Mouse (Mus musculus): ENCODE measurements around the gene Elavl3.

The Elavl3 gene

DNA sequence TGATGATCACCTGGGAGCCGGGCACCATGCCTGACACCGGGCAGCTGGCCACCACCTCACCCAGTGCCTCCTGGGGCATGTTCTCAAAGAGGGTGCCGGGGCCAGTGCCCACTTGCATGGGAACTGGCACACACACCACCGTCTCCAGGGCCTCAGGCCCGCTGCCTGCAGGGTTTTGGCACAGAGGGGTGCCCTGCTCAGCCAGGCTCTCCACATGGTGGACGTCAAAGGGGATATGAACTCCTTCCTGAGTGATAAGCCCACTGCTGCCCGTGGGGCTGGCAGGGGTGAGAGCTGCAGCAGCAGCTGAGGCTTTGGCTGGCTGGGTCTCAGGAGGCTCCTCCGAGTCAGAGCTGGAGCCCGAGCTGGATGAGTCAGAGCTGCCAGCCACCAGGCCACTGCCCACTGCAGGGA is 6.2 kb upstream of the Elavl3 start:
- no peak for DNase-seq (ENCODE audit: low read depth, low spot score)

DNA sequence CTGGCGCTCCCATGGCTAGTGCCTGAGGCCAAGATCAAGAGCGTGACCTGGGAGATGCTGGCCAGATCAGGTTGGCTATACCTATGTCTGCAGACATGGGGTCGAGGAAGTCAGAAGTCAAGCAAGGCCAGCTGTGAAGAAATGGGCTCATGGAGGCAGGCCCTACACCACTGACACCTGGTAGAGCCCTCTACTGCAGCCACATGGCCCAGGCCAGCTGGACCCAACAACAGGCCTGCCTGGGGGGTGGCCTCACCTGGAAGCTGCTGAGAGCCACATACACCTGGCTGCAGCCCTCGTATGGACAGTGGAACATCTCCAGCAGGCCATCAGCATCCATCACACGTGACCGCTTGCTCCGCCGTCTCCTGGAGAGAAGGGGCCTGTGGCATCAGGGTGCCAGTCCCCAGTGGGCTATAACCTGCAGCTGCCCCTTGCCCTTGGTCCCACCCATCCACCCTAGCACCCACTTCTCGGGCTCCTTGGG is 5.3 kb upstream of the Elavl3 start:
- no peak for DNase-seq (ENCODE audit: low read depth, low spot score)

DNA sequence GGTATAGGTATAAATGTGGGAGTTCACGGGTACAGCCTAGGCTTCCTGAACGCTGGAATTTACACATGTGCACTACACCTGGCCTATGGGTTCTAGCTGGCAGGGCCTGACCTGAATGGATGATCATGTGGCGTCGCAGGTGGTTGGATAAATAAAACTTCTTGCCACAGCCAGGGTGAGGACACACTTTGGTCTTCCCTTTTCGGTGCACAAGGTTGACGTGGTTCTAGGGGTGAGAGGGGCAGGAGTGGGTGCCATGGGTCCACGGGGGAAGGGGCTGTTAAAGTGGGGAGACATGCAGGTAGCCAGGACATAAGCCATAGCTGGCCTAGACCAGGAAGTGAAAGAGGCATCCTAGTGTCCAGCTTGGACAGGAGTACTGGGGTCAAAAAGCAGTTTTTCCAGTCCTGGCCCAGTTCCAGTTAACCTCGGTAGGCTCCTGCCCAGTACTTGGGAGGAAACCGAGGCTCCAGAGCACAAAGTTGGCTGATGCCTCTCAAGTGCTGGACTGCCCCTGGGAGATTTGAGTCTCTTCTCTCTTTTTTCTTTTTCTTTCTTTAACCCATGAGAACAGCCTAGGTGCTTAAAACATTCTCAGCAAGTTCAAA is 4.6 kb upstream of the Elavl3 start:
- DNase-seq (ENCODE audit: low read depth, low spot score), result no peak

DNA sequence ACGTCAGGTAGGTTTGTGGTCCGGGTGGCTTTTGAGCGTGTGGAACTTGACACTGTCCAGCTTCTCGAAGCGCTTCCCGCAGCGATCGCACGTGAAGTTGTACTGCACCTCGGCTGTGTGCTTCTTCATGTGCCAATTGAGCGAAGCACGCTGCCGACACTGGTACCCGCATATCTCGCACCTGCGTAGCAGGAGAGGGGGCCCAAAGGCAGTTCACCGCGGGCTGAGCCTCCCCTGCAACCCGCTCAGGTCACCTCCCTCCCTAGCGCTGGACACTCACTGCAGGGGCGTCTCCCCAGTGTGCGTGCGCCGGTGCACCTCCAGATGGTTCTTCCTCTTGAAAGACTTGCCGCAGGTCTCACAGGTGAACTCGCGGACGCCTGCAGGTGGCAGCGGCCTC is 3.9 kb upstream of the Elavl3 start:
- no peak for DNase-seq (ENCODE audit: low read depth, low spot score)

DNA sequence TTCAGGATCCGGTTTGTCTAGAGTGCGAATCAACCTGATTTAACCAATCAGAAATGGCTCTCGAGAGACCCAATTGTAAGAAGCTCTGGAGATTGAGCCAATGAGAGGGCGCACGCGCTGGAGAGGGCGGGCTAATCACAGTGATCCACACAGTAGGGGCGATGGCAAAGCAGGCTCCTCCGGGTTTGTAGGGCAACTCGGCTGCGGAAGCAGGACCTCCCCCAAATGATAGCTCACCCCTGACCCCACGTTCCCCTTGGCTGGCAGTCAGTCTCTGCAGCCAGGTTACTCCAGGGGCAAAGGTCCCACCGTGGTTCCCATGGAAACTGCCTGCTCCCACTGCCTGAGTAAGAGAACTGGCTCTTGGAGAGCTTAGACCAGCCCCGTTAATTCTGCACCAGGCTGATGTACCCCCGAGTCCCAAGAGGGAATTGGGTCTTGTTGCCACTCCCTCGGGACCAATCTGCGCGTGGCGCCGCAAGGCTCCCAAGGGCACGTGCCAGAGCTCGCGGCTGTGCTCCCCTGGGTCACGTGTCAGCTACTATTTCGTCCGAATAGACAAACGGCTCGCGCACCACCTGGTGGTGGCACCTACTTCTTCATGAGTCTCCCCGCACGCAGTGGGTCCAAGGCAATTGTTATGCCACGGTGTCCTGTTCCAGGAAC is 2.7 kb upstream of the Elavl3 start:
- peak; percentile 38 for DNase-seq (ENCODE audit: low read depth, low spot score)

DNA sequence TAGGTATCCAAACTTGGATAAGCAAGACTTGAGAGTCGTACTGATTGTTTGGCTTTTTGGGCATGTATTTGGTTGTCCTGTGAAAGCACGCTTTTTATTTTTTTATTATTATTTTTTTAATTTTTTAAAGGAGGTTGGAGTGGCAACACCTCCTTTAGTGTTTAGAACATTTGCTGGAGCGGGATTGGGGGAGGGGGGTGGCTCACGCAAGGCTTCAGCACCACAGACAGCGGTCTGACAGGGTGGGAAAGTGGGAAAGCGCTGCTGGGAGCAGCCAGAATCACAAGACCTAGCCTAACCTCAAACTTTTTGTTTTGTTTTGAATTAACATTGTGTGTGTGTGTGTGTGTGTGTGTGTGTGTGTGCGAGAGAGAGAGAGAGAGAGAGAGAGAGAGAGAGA is 1.8 kb upstream of the Elavl3 start:
- no peak for DNase-seq (ENCODE audit: low read depth, low spot score)

DNA sequence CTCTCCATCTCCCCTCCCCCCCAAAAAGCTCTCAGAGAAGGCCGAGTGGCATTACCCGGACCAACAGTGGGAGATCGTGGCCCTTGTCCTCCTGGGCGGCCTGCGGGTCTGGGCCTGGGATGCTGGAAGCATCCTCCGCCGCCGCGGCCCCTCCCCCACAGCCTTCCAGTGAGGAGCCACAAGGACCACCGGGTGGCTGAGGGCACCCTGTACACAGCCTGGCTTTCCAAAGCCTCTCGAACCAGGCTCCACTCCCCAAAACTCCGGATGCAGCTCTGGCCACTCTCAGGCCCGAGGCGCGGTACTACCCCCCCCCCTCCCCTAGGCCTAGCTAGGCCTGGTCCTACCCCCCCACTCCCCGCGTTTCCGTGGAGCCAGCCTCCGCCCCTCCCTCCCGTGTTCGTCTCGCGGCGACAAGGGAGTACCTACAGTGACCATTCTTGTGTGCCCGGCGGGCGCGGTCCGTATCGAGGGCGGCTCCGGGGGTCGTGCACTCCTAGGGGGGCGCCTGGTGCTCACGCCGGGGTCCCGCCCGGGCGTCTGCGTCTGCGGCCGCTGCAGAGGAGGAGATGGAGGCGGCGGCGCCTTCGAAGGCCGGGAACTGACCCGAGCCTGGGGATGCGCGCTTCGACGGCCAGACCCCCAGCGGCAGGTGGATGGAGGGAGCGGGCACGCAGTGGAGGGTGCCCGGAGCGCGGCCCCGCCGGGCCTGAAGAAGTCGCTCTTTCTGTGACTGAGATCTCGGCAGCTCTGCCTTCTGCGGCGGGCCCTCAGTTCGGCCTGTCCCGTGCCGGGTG is 464 bp downstream of the Elavl3 start:
- no peak for DNase-seq (ENCODE audit: low read depth, low spot score)

DNA sequence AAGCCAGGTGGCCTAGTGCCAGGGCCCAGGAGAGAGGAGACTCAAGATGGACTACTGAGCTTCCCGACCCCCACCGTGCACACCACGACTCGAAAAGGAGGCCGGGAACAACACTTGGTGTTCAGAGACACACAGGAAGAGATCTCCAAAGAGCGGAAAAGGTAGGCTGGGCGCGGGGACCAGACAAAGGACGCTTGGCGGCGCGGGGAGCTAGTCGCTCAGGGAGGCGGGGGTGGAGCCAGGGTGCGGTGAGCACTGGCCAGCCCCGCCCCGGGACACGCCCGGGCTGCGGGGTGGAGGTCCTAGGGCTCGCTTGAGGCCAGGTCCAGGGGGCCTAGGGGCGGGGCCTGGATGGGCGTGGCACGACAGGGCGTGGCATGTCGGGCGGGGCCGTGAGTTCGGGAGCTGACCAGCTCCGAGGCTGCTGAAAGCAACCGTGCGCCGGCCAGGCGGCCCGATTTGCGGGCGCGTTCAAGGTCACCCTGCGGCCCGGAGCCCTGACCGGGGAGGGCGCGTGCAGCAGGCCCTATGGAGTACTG is 1.4 kb downstream of the Elavl3 start:
- no peak for DNase-seq (ENCODE audit: low read depth, low spot score)

DNA sequence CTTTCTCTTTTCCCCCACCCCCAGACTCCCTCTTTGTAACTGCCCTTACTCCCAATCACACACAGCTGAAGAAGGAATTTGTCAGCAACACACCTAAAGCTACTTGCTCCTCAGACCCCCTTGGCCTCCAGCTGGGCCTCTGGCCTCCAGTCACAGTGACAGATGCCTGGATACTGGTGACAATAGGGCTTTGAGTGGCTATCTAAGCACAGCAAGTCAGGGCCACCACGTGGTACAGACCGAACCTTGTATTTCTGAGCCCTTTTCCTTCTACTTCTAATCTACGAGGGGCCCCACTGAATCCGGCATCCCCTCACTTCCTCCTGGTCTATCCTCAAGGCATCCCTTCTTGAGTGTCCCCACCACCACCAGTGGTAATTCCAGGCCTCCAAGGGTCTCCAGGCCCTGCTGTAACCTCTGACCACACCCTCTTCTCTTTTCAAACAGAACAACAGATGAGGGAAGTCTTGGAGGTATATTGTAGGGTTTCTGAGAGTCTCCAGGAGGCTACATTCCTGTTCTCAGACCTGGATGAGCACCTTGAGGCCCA is 2.0 kb downstream of the Elavl3 start:
- no peak for DNase-seq (ENCODE audit: low read depth, low spot score)

DNA sequence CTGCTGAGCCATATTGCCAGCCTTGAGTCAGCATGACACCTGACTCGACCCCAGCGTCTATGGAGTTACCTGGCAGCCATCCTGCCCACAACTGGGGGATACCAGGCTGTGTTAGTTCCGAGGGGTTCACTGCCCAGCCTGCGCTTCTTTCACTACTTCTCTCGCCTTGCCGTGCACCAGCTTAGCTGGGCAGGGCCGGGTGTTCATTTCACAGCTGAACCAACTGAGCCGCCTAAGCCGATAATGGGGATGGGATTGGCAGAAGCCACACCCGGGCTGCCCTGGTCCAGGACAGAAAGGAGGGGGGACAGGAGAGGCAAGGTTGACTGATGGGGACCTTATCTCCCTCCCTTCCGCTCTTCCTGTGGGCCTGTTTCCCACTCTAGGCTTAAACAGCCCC is 2.5 kb downstream of the Elavl3 start:
- DNase-seq (ENCODE audit: low read depth, low spot score), result no peak

DNA sequence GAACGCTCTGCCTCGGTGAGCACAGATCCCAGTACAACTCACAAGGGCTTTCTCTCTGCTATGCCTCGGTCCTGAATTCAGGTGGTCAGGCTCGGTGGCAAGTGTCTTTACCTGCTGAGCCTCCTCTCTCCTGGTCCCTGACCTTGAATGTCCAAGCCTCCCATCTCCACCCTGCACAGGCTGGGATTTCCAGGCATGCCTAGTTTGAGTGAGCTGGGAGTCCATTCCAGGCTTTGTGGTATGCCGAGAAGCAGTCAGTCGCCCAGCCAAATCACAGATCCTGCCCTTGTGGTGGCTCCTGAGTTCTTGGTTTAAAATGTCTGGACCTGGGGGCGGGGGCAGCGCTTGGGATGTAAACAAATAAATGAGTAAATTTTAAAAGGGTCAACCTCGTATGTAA is 4.5 kb downstream of the Elavl3 start:
- DNase-seq (ENCODE audit: low read depth, low spot score), result no peak

DNA sequence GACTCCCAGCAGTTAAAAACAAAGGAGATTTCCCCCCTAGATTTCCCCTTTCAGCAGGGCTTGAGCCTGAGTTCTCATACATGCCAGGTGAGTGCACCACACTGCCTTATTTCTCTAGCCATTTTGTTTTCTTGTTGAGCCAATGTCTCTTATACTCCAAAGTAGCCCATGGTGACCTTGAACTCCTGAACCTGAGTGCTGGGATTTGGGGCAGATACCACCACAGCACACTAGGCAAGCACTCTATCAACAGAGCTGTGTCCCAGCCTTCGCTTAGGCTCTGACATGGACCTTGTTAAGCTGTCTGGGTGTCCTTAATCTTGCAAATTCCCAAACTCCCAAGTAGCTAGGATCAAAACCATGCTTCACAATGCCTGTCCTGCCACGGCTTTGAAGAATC is 10.0 kb downstream of the Elavl3 start:
- DNase-seq (ENCODE audit: low read depth, low spot score), result no peak

DNA sequence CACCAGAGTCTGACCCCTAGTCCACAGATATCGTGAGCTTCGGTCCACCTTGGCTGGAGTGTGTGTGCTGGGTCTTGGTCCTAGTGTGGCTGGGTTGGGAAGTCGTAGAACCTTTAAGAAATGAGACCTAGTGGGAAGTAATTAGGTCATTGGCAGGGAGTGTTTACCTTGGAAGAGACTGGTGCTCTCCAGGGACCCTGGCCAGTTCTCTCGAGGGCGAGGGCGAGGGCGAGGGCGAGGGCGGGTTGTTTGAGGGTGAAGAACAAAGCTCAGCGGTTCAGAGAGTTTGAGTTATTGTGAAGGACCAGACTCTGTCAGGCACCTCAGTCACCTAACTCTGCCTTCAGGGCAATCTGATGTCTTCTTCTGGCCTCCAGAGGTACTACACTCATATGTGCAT is 14.0 kb downstream of the Elavl3 start:
- no peak for DNase-seq (ENCODE audit: low read depth, low spot score)

DNA sequence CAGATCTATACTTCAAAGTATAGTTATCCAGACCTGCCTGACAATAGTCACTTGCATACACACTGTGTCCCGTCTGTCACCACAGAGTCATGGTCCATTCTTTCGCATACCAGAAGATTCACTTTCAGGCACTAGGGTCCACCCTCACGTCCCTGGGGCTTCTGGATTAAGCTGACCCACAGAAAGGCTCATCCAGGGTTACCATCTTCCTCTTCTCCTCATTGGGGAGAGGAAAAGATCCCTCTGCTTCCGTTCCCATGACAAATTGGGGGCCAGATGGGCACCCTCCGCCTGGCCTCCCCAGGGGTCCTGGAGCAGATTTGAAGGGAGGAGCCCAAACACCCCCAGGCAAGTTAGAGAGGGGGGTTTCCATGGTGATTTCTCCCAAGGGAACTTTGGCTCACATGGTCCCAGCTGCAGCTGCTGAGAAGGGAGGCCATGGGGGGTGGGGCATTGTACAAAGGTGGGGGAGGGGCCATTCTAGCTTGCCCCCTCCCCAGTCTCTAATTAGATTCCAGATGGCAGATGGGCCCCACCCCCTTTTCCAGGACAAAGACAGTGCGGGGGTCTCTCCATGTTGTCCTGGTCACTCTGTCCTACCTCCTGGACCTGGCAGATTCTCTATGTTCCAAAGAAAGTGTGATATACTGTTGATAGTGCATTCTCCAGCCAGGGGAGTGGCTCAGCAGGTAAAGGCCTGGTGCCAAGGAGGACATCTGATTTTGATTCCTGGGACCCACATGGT is 16.4 kb downstream of the Elavl3 start:
- no peak for DNase-seq (ENCODE audit: low read depth, low spot score)

DNA sequence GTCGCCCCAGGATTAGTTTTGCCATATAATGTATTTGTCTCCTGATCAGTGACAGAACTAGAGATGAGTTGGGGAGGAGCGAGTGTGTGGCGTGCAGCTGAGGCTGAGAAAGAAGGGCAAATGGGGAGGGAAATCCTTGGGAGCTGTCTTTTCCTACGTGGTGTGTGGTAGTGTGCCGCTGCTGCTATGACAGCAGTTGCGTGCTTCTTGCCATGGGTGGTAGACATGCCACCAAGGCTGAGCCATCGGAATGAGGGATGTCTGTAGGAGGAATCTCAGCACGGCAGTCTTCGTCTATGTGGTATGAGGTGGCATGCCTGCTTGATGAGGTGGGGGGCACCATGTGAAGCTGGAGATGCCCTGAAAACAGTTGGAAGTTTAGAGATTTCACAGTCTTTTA is 21.4 kb downstream of the Elavl3 start:
- no peak for DNase-seq (ENCODE audit: low read depth, low spot score)

DNA sequence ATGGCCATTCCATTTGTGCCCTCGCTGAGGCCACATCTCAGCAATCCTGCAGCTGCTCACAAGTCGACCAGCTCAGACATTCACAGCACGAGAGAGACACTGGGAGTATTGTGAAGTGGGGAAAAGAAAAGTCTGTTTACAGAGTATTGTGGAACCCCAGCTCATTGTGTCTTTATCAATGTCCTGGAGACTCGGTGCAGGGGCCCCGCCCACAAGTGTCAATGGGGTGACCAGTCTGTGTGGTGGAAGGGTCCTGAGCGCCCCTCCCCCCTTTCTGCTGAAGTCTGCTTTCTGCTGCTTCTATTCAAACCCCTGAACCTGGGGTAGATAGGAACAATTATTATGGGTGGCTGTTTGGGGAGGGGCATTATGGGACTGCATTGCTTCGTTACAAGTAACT is 23.4 kb downstream of the Elavl3 start:
- no peak for DNase-seq (ENCODE audit: low read depth, low spot score)

DNA sequence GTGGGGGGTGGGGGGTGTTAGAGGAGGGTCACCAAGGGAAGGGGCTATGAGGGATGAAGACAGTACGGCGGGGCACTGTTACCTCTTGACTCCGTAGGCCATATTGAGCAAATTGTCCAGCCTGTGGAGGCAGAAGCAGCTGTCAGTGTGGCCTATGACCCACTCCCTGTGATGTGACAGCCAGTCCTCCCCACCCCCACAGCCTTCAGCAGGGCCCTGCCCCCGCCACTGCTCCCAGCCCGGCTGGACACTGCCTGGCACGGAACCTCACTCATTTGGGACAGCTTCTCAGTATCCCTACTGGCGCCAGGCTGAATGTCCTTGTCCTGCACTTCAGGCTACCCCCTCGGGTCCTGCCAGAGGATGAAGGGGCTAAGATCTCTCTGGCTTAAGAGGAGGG is 27.2 kb downstream of the Elavl3 start:
- no peak for DNase-seq (ENCODE audit: low read depth, low spot score)

DNA sequence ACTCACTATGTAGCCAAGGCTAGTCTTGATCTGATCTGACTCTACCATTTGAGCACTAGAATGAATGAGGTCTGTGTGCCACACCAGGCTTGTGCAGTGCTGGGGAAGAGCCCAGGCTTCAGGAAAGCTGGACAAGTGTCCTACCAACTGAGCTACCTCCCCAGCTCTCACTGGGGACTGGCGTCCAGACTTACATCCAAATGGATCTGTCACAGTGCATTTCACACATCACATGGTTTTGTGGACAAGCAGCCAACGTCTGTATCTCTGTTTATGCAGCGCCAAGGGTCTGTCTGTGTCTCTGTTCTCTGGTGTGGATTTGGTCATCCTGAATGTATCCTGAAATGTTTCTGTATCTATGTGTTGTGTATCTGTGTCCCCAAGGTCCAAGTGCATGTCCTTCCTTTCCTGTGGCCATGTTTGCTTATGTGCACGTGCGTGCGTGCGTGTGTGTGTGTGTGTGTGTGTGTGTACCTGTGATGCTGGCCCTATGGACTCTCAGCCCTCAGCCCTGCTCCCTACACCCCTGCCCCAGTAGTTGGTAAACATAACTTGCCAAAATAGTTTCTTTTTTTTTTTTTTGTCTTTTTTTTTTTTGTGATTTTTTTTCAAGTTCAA is 34.5 kb downstream of the Elavl3 start:
- DNase-seq (ENCODE audit: low read depth, low spot score), result no peak

DNA sequence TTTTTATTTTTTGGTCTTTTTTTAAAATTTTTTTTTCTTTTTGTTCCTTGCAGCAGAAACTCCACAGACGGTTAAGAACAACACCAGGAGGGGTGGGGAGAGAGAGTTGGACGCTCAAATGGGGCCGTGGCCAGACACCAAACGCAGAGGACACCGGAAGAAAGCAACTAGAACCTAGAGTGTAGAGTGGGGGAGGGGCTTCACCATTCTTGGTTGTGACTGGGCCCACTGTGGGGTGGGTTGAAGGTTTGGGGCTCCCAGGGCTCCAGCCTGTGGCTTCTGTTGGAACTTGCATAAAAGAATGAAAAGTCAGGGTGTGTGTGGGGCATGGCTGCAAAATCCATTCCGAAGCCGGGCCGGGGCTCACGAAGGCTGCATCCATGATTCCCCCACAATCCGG is 35.6 kb downstream of the Elavl3 start:
- DNase-seq (ENCODE audit: low read depth, low spot score), result no peak

DNA sequence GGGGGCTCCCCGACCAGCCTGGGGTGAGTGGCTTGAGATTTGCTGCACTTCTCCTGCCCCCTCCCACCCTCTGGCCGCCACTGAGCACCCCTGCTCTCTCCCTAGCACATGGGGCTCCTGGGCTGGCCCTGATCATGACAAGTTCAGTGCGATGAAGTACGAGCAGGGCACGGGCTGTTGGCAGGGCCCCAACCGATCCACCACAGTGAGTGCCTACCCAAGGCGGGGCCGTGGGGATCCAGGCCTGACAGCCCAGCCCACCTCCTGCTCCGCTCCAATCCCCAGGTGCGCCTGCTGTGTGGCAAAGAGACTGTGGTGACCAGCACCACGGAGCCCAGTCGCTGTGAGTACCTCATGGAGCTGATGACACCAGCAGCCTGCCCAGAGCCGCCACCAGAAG is 39.1 kb downstream of the Elavl3 start:
- no peak for DNase-seq (ENCODE audit: low read depth, low spot score)

DNA sequence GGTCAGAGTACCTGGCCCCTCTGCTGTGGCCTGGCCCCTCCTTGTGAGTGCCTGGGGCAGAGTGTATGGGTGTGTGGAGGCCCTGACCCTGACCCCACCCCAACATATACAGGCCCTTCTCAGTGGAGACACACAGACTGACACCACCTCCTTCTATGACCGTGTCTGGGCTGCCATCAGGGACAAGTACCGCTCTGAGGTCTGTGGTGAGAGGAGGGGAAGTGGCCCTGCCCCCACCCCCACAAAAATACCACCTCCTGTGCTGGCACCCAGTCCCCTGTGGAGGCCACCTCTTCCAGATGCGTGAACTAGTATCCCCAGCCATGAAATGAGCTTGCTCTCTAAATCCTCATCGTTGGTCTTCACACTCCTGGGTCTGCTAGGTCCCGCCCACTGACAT is 40.8 kb downstream of the Elavl3 start:
- no peak for DNase-seq (ENCODE audit: low read depth, low spot score)
